Comparison of ENCODE assay signal across 15 mouse cellular contexts in the genomic region with DNA sequence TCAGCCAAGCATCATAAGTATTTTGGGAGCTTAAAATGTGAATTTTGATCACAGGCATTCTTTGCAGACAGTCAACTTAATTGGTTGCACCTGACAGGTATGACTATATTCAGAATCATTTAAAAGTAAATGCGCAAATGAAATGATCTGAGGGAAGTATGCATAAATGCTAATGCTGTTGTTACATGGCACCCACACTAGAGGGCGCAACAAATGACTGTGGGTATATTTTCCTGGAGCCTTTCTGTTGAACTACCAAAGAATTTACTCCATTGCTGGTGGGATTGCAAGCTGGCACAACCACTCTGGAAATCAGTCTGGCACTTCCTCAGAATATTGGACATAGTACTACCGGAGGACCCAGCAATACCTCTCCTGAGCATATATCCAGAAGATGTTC.
DNase-seq lines count a peak whose midpoint lies in the region; ATAC-seq and TF ChIP-seq lines count a peak whose summit lies in the region.
"Had no signal": no experiment of that assay in that cellular context is flagged by ENCODE, and none has a peak within 500 bp of the region (broad histone marks: within the 10 kb centered on the region; RNA-seq: fewer than 3 reads in every experiment).

No protein-coding gene starts in this region.

- no peak overlapping the region for H3K27ac ChIP-seq in heart, embryonic 10.5 days
- no peak overlapping the region for H3K27ac ChIP-seq in lung, embryonic 14.5 days (ENCODE audit: low read depth)
- H3K27ac ChIP-seq in cortical plate, adult 2 months (ENCODE audit: insufficient read depth, low read length) = no peak overlapping the region
- no peak overlapping the region for H3K27ac ChIP-seq in forebrain, embryonic 16.5 days (ENCODE audit: low read length)
- H3K27ac ChIP-seq: embryonic facial prominence, embryonic 12.5 days; hindbrain, embryonic 10.5 days; lung, embryonic 15.5 days; midbrain, embryonic 10.5 days had no signal

- DNase-seq in heart, adult 11 months = peak; percentile 24
- no peak for DNase-seq in heart, embryonic 10.5 days (ENCODE audit: low spot score)
- DNase-seq in lung, embryonic 14.5 days = no peak
- DNase-seq in lung, postnatal 10 days = no peak
- DNase-seq in ES-CJ7 (ENCODE audit: low read depth, low spot score) = peak; percentile 9
- DNase-seq: cerebellum, adult 8-10 months; kidney, adult 8-10 months; right cerebral cortex, postnatal 4 days had no signal

- no peaks in the 10 kb centered on the region for H3K9me3 ChIP-seq in heart, embryonic 10.5 days
- H3K9me3 ChIP-seq in lung, embryonic 14.5 days (ENCODE audit: low read depth, low read length) = no peaks in the 10 kb centered on the region
- no peaks in the 10 kb centered on the region for H3K9me3 ChIP-seq in forebrain, embryonic 16.5 days (ENCODE audit: control insufficient read depth, low read length)
- H3K9me3 ChIP-seq: embryonic facial prominence, embryonic 12.5 days; heart, embryonic 12.5 days; hindbrain, embryonic 10.5 days; lung, embryonic 15.5 days; midbrain, embryonic 10.5 days had no signal

- H3K9ac ChIP-seq in lung, embryonic 14.5 days = no peak overlapping the region
- no peak overlapping the region for H3K9ac ChIP-seq in forebrain, embryonic 16.5 days (replicated peaks; ENCODE audit: low read depth, low read length)
- H3K9ac ChIP-seq: embryonic facial prominence, embryonic 12.5 days; heart, embryonic 12.5 days; lung, embryonic 15.5 days had no signal

- H3K4me2 ChIP-seq in lung, embryonic 14.5 days = no peak overlapping the region
- no peak overlapping the region for H3K4me2 ChIP-seq in forebrain, embryonic 16.5 days (ENCODE audit: low read length)
- H3K4me2 ChIP-seq: embryonic facial prominence, embryonic 12.5 days; heart, embryonic 12.5 days; lung, embryonic 15.5 days had no signal

- H3K4me1 ChIP-seq in heart, embryonic 10.5 days = no peaks in the 10 kb centered on the region
- H3K4me1 ChIP-seq in lung, embryonic 14.5 days (ENCODE audit: insufficient read depth) = no peaks in the 10 kb centered on the region
- H3K4me1 ChIP-seq in cortical plate, adult 2 months (ENCODE audit: control insufficient read depth, insufficient read depth, low read length) = no peaks in the 10 kb centered on the region; the same call in 1 of the 2 replicates
- H3K4me1 ChIP-seq in forebrain, embryonic 16.5 days (replicated peaks; ENCODE audit: control insufficient read depth, insufficient read depth, low read length) = no peaks in the 10 kb centered on the region
- H3K4me1 ChIP-seq: embryonic facial prominence, embryonic 12.5 days; heart, embryonic 12.5 days; hindbrain, embryonic 10.5 days; lung, embryonic 15.5 days; midbrain, embryonic 10.5 days had no signal

- H3K27me3 ChIP-seq in heart, embryonic 10.5 days (ENCODE audit: insufficient read depth, poor library complexity, severe bottlenecking) = no peaks in the 10 kb centered on the region
- no peaks in the 10 kb centered on the region for H3K27me3 ChIP-seq in lung, embryonic 14.5 days (ENCODE audit: insufficient read depth, low read length)
- no peaks in the 10 kb centered on the region for H3K27me3 ChIP-seq in forebrain, embryonic 16.5 days (replicated peaks; ENCODE audit: control insufficient read depth, insufficient read depth, low read length)
- H3K27me3 ChIP-seq: embryonic facial prominence, embryonic 12.5 days; heart, embryonic 12.5 days; lung, embryonic 15.5 days had no signal

- no peak overlapping the region for H3K4me3 ChIP-seq in heart, embryonic 10.5 days
- H3K4me3 ChIP-seq in lung, embryonic 14.5 days (ENCODE audit: low read depth, low read length) = no peak overlapping the region
- no peak overlapping the region for H3K4me3 ChIP-seq in cortical plate, adult 2 months (ENCODE audit: insufficient read depth, low read length)
- H3K4me3 ChIP-seq in forebrain, embryonic 16.5 days (replicated peaks; ENCODE audit: low read length) = no peak overlapping the region
- H3K4me3 ChIP-seq: embryonic facial prominence, embryonic 12.5 days; heart, embryonic 12.5 days; hindbrain, embryonic 10.5 days; lung, embryonic 15.5 days; midbrain, embryonic 10.5 days had no signal

- H3K36me3 ChIP-seq in heart, embryonic 10.5 days = no peaks in the 10 kb centered on the region
- no peaks in the 10 kb centered on the region for H3K36me3 ChIP-seq in lung, embryonic 14.5 days (ENCODE audit: insufficient read depth)
- H3K36me3 ChIP-seq in forebrain, embryonic 16.5 days (ENCODE audit: control insufficient read depth, insufficient read depth) = no peaks in the 10 kb centered on the region
- H3K36me3 ChIP-seq: embryonic facial prominence, embryonic 12.5 days; heart, embryonic 12.5 days; hindbrain, embryonic 10.5 days; lung, embryonic 15.5 days; midbrain, embryonic 10.5 days had no signal

- no peak for TF ChIP-seq POLR2A in cortical plate, adult 2 months (IDR thresholded peaks at IDR 0.05; ENCODE audit: extremely low read depth, insufficient read depth, low read length)

- ATAC-seq in lung, embryonic 14.5 days (ENCODE audit: insufficient read depth) = no peak
- no peak for ATAC-seq in forebrain, embryonic 16.5 days

- whole genome bisulfite sequencing in heart, embryonic 10.5 days = 79% methylated on average over 3 of the region's 3 CpGs
- 83% methylated on average over 3 of the region's 3 CpGs for WGBS in lung, embryonic 14.5 days
- WGBS in forebrain, embryonic 16.5 days = 79% methylated on average over 3 of the region's 3 CpGs

- TF ChIP-seq CTCF in lung, embryonic 14.5 days (IDR thresholded peaks at IDR 0.05; ENCODE audit: low read depth) = peak; percentile 37; the same call in 1 of the 2 replicates
- 0 out of 2 replicates have a peak, but pooled peaks have one; percentile 1 for TF ChIP-seq CTCF in cortical plate, adult 2 months (IDR thresholded peaks at IDR 0.05; ENCODE audit: extremely low read depth, insufficient read depth, low read length)

Comparison
In these comparisons a context has a peak if more than half of its experiments do, and no peak if none do; other contexts are left out.
1. DNase-seq: peak in heart, adult 11 months (single experiment) and ES-CJ7 (single experiment); none in heart, embryonic 10.5 days (single experiment), lung, embryonic 14.5 days (single experiment) and lung, postnatal 10 days (single experiment).